Mouse (Mus musculus) brain, embryonic 14.5 days (tissue): ENCODE measurements at regions not wholly inside any gene's neighbourhood (a gene's known extent, or its start where the extent isn't known, plus 50 kb on each side); places are given as distances from the start of the nearest gene placed in this dataset.
A peak's percentile ranks its signal among the peaks of the same experiment; 100 is the strongest.

Source experiments
- DNase-seq: peaks from one replicate; pipeline ENCODE4 v3.0.0-alpha.2; 2011; ENCODE audit warnings: low read depth
- CTCF ChIP-seq: fragments of 200-500 bp; IDR thresholded peaks from 2 replicates; pipeline ENCODE4 v1.5.1; 2012; ENCODE audit warnings: inconsistent platforms, mild to moderate bottlenecking, moderate library complexity, borderline replicate concordance; ENCODE audit not compliant: insufficient read depth, insufficient read length; ENCODE audit errors: extremely low read depth
- POLR2A ChIP-seq: fragments of 200-500 bp; IDR thresholded peaks from 2 replicates; pipeline ENCODE4 v1.6.1; 2012; ENCODE audit warnings: mild to moderate bottlenecking, inconsistent platforms, borderline replicate concordance; ENCODE audit not compliant: poor library complexity, insufficient read depth, insufficient read length, severe bottlenecking; ENCODE audit errors: extremely low read depth

DNA sequence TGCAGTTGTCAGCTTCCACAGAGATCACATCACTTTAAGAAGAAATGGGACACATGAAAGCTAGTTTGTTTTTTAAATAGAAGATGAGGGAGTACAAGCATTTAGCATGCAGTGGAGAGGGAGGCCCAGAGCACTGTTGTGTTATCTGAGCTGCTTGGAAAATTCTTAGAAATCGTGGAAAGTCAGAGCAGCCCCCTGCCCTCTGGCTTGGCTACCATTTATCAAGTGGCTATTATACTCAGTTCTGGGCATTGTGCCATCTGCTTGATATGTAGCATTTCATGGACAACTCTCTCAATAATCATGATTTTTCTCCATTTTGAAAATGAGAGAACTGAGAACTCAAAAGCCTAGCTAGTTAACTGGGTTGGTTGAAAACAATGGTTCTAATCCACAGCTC lies 470.8 kb downstream of the Gm826 start:
- DNase-seq = peak; percentile 48
- no peak for TF ChIP-seq POLR2A
- no peak for TF ChIP-seq CTCF

DNA sequence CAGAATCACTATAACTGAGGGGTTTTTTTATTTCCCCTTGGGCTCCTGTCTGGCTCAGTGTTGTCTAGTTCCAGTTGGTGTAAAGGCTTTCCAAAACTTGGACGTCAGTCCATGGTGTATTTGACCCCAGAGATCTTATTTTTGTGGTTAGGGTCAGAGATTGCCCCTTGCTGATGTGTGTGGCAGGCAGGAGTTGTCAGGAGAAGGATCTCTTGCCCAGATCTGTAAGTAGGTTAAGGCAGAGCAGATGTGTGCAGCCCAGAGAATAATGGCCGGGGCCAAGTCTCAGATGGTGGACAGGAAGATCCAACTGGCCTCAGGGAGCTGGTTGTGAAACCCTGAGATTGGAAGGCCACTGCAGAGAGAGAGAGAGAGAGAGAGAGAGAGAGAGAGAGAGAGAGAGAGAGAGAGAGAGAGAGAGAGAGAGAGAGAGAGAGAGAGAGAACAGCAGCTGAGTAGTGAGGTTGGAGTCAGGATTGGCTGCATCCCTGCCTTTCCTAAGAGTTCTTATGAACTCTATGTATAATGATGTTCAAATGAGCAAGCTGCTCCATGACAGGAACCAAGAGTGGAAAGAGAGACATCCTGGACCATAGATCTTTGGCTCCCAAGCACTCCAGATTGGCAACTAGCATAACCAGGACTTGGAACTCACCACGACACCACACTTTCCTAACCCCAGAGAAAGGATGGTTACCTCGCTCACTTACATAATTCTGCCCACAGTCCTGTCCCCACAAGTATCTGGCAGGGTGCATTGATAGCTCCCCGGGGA lies 479.9 kb downstream of the Gm826 start:
- TF ChIP-seq CTCF (no peak), POLR2A (no peak)
- no peak for DNase-seq

DNA sequence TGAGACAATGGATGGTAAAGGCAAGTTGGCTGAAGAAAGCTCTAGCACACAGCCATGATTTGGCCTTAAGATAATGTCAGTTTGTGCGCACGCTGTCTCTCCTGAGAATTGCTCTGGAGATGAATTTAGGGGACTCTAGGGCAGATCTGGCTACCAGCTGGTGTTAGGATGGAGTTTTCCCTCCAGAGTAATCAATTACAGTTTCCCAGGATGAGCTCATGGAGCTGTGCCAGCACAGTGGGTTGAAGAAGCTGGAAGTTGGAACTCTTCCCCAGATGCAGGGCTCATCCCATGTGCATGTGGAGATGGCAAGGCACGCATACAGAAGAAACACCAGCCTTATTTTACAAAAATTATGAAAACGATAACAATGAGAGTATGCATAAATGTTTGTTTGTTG lies 481.0 kb downstream of the Gm826 start:
- peak; percentile 15 for DNase-seq
- no peak for TF ChIP-seq CTCF
- TF ChIP-seq POLR2A = no peak

DNA sequence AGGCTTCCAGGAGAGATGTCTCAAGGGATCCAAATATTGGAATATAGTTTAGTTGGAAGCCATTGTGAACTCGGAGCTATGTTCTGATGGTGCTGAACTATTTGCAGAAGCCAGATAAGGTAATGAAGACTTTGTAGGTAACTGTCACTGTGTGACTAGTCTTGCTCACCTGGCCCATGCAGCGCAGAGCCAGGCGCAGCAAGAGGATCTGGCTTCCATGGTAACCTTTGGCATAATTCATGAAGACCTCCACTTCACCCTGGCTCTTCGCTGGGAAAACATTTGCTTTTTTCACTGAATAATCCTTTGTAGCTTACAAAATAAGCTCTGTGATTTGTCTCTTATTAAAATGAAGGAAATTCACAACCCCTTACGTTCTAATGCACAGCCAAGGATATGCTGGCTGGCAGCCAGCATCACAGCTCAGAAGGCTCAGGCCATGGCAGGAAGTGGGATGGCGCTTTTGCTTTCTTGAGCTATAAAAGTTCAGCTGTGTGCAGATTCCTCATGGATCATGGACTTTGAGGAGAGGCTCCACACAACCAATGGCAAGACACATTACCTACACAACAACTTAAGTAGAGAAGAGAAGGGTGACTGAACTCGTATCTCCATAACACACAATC lies 501.4 kb downstream of the Gm826 start:
- peak; percentile 64 for DNase-seq
- TF ChIP-seq POLR2A (no peak), CTCF (no peak)

DNA sequence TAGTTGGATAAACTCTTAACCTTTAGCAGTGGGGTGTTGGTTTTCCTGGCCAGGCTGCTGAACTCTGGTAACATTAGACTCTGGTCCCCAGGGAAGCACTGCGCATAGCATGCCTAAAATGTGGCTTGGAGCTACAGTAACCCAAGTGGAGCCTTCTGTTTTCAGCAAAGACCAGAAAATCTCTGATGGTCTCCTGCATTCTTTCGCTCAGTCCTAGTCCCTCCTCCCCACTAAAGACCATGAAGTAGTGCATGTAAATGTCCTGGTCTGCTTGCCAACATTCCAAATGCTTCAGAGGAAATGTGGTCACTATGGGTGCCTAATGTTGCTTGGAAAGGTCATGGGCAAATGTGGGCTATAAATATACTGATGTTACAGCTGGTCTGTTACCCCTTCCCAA lies 507.5 kb downstream of the Gm826 start:
- no peak for TF ChIP-seq POLR2A
- no peak for TF ChIP-seq CTCF
- DNase-seq = no peak

DNA sequence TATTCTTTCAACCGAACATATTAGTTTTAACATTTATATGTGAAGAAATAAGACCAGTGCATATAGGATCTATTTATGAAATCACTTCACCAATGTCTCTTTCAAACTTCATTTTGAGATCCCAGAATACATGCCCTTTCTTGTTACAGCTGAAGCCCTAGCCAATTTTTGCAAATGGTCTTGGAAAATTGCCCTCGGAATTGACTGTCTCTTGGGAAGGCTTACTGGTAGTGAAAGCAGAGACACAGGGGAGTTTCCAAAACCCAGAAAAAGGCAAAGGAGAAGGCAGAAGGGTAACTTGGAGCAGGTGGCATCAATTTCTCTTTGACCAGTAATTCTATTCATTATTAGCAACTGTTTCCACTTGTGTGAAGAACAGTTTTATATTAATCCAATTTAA lies 515.4 kb downstream of the Gm826 start:
- TF ChIP-seq CTCF (no peak), POLR2A (no peak)
- DNase-seq = peak; percentile 39

DNA sequence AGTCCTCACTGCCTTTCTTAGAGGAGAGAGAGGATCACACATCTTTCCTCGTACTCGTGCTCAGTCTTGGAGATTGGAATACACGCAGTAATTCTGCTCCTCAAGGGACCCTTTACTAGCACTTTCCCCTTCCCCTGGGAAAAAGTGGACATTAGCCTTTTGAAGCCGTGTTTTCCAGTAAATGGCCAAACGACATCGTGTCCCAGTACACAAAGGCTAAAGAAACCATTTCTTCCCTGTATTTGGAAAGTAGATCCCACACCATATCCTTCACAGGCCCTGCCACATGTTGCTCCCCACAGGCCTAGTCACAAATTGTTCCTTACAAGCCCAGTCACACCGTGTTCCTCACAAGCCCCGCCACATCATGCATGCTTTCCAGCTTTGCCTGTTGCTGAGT lies 517.6 kb downstream of the Gm826 start:
- no peak for DNase-seq
- no peak for TF ChIP-seq POLR2A
- no peak for TF ChIP-seq CTCF
